Mouse (Mus musculus): ENCODE data around the gene Rora. TPM values are rescaled to one million over a fixed set of nuclear protein-coding genes. Genes with fewer than 3 reads are reported as not detected.

Gene Rora
- total RNA-seq, 2 experiments from 2014 or later, result 21.1 to 24.9 TPM

GRCm38 (mm10) chr9:68934238-68934637 lies 280.7 kb downstream of the Rora start:
- peak; percentile 67 to 71 for DNase-seq
- intact Hi-C loops (cut with DNase I), result no loop called here

DNA sequence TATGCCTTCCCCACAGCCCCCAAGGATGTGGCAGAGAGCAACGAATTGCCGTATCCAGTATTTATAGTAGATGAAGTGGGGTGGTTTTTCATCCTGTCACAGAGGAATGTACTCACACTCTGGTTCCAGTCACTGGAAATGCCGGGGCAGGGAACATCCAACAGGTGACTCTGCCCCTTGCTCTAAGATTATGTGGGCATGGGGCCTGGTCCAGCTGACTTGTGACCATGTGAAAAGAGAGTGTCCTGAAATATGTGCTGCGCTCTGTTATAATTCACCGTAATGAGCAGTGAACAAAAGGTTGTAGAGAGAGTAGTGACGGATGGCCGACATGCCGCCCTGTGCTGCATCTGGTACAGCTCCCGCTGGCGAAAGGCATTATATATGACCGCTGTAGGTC lies 282.0 kb downstream of the Rora start:
- DNase-seq, result peak in 1 of 2 experiments; percentile 35
- intact Hi-C loops (cut with DNase I), result no loop called here

GRCm38 (mm10) chr9:68941037-68941436 lies 287.5 kb downstream of the Rora start:
- intact Hi-C loops (cut with DNase I), result no loop called here
- DNase-seq, result peak; percentile 74 to 86

DNA sequence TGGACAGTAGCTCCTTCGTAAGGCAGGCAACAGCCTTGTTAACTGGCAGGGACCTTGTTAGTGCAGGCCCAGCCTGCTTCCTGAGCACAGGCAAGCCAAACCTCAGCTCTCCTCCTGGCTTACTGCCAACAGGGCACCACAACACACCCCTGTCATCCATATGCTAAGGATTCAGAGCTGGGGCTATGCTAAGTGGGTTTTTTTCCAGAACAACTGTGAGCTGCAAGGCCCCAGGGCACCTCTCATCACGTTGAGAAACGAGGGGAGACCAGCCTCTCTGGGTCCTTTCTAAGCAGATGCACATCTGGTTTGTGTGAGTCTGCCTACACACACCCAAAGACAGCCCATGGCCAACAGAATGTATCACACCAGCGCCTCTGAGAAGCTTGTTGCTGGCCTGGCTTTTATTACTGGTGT lies 289.0 kb downstream of the Rora start:
- DNase-seq, result no peak
- intact Hi-C loops (cut with DNase I), result no loop called here

- intact Hi-C loops (cut with DNase I), result no loop called here
- no peak for DNase-seq
Observed at GRCm38 (mm10) chr9:68944026-68944425, 290.4 kb downstream of the Rora start.

DNA sequence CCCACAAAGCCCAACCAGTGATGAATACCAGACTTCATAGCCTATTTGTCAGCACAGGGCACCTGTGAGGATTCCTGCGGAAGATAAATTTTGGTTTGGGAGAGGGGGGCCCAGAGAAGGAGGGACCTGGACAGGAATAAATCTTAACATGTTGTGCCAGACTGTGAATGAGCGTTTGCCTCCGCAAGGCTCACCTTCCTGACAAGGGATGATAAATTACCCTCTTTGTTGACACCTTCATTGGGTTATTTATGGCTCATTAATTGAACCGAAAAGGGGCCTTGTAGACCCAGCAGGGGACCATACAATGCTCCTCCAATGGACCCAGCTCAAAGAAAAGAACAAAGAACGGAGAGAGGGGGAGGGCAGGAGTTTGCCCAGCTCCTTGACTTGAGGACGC lies 294.1 kb downstream of the Rora start:
- intact Hi-C loops (cut with DNase I), result loop anchor here (5.0 kb wide), 1 partner anchor 120 kb away; no protein-coding TSS in a partner anchor

DNA sequence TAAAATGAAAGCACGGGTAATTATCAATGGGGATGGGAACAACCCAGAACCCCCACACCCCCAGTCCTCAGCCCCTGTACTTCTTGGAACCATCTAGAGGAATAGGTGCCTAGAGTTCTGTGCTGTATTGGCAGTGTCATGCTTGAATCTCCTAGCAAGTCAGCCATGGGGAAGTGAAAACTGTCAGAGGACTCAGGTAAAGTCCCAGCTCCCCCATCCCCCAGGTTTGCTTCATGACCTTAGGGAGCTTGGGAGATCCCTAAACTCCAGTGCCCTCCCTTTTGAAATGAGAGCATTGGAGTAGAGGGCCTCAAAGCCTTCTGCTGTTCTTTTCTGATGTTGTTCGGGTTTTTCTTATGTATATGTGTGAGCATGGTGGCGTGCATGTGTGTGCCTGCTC lies 294.6 kb downstream of the Rora start:
- no peak for DNase-seq
- intact Hi-C loops (cut with DNase I), result loop anchor here (5.0 kb wide), 1 partner anchor 121 kb away; no protein-coding TSS in a partner anchor

More for the DNA sequence above, 294.1 kb downstream of the Rora start:
- no peak for DNase-seq

DNA sequence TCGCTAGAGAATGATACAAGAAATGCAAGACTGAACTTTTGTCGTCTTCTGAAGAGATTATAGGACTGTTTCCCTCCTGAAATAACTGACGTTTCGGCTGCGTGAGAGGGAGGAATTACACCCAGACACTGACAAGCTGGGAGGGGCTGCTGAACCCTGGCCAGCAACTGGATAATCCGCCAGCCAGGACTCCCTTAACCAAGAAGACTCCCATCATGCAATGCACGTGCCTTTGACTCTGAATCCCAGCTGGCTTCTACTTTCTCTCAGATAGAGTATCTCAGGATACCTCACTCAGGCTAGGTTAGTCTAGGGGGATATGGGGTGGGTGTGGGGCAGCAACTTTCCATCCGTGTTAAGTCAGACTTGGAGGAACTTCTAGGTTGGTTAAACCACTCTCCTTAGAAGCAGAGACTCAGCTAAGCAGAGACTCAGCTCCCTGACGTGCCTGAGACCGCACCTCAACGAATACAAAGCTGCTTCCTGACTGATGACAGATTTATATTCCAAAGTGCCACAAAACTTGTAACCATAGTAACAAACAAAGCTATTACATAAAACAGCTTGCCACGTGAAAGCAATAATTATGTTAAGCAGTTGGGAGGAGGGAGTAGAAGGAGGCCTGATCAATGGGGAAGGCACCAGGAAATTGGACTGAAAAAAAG lies 302.8 kb downstream of the Rora start:
- intact Hi-C loops (cut with DNase I), result loop anchor here (2.0 to 5.0 kb wide), 3 partner anchors 124 to 401 kb away; no protein-coding TSS in a partner anchor
- DNase-seq, result peak; percentile 46 to 48

DNA sequence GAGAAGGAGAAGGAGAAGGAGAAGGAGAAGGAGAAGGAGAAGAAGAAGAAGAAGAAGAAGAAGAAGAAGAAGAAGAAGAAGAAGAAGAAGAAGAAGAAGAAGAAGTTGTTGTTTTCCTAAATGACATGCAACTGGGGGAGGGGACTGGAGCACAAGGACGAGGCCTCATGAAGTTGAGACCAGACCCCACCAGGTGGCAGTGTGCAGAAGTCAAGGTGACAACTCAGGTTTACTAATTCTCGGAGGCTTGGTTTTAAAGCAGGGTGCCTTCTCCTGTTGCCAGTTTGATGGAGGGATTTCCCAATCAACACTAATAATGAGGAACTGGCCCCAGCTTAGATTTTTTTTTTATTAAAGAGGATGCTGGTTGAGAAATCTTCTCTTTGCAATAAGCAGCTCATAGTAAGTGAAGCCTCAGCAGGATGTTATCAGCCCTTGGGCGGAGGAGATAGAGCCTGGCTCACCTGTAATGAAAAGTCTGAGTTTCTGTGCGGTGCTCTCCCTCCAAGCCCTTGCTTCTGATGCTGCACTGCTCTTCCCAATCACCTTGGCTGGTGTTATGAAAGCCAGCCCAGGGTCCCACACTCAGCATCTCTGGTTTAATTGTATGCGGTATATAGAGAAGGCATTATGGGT lies 303.5 kb downstream of the Rora start:
- DNase-seq, result peak; percentile 68 to 79
- intact Hi-C loops (cut with DNase I), result loop anchor here (2.0 to 5.0 kb wide), 3 partner anchors 125 to 400 kb away; no protein-coding TSS in a partner anchor

GRCm38 (mm10) chr9:68957793-68958192 lies 304.2 kb downstream of the Rora start:
- intact Hi-C loops (cut with DNase I), result loop anchor here (2.0 to 5.0 kb wide), 3 partner anchors 125 to 400 kb away; no protein-coding TSS in a partner anchor
- DNase-seq, result no peak

DNA sequence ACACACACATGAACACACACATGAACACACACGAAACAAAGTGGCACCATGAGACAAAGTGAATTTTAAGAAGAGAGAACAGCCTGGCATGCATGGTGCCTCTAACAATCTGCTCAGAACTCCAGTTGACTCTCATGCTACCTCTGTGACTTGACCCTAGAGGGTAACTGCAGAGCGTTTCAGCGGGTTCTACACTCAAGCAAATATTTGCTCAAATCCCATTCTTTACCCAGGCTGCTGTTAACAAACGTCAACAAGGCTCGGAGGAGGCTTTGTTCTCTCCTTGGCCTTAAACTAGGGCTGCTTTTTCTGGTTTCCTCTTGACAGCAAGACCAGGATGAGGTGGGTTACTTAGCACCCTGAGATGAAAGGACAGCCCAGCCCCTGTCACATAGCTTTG lies 305.3 kb downstream of the Rora start:
- intact Hi-C loops (cut with DNase I), result loop anchor here (5.0 kb wide), 2 partner anchors 127 to 398 kb away; no protein-coding TSS in a partner anchor
- no peak for DNase-seq

- no peak for DNase-seq
- intact Hi-C loops (cut with DNase I), result loop anchor here (10.0 kb wide), 1 partner anchor 949 kb away; no protein-coding TSS in a partner anchor
Observed at GRCm38 (mm10) chr9:68963898-68964297, 310.3 kb downstream of the Rora start.

- peak in 1 of 2 experiments; percentile 15 for DNase-seq
- intact Hi-C loops (cut with DNase I), result loop anchor here (10.0 kb wide), 1 partner anchor 952 kb away; no protein-coding TSS in a partner anchor
Observed at GRCm38 (mm10) chr9:68966540-68966939, 313.0 kb downstream of the Rora start.

DNA sequence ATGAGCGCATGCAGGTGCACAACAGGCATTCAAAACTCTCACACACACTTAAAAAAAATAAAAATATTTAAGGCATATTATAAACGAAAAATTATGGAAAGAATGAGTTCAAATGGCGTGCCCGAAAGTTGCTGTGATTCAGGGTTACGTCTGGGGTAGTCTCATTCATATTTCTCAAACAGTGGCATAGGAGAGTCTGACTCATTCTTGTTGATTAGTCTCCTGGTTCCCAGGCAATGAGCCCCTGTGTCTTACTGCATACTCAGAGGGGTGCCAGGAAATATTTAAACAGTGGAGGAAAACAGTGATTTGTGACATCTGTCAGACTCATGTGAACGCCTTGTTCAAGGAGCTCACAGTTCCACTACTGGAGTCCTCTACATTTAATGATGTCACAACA lies 316.5 kb downstream of the Rora start:
- no peak for DNase-seq
- intact Hi-C loops (cut with DNase I), result no loop called here

- intact Hi-C loops (cut with DNase I), result no loop called here
- no peak for DNase-seq
Observed at GRCm38 (mm10) chr9:68972277-68972676, 318.7 kb downstream of the Rora start.

GRCm38 (mm10) chr9:68974517-68974916 lies 320.9 kb downstream of the Rora start:
- DNase-seq, result no peak
- intact Hi-C loops (cut with DNase I), result no loop called here

- DNase-seq, result no peak
- intact Hi-C loops (cut with DNase I), result no loop called here
Observed at GRCm38 (mm10) chr9:68976136-68976535, 322.6 kb downstream of the Rora start.

- intact Hi-C loops (cut with DNase I), result no loop called here
- no peak for DNase-seq
Observed at GRCm38 (mm10) chr9:68976851-68977250, 323.3 kb downstream of the Rora start.

- intact Hi-C loops (cut with DNase I), result no loop called here
Observed at GRCm38 (mm10) chr9:68978656-68979055, 325.1 kb downstream of the Rora start.

GRCm38 (mm10) chr9:68980041-68980440 lies 326.5 kb downstream of the Rora start:
- intact Hi-C loops (cut with DNase I), result no loop called here
- DNase-seq, result no peak

More at GRCm38 (mm10) chr9:68978656-68979055, 325.1 kb downstream of the Rora start:
- DNase-seq, result no peak

- intact Hi-C loops (cut with DNase I), result no loop called here
- DNase-seq, result no peak
Observed at GRCm38 (mm10) chr9:68985046-68985445, 331.5 kb downstream of the Rora start.

DNA sequence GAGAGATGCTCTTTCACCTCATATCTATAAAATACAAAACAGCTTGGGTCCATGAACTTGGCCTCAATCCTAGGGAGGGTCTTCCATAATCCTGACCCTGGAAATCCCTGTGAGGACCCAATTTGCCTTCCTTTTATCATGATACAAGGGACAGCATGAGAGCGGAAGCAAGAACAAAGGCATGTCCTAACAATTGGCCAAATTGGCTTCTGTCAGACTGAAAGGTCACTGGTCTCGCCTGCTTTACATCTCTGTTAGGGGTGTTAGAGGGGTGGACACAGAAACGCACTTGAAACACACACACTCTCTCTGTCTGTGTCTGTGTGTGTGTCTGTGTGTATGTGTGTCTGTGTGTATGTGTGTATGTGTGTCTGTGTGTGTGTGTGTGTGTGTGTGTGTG lies 332.2 kb downstream of the Rora start:
- DNase-seq, result no peak
- intact Hi-C loops (cut with DNase I), result no loop called here
